In the genomic region with DNA sequence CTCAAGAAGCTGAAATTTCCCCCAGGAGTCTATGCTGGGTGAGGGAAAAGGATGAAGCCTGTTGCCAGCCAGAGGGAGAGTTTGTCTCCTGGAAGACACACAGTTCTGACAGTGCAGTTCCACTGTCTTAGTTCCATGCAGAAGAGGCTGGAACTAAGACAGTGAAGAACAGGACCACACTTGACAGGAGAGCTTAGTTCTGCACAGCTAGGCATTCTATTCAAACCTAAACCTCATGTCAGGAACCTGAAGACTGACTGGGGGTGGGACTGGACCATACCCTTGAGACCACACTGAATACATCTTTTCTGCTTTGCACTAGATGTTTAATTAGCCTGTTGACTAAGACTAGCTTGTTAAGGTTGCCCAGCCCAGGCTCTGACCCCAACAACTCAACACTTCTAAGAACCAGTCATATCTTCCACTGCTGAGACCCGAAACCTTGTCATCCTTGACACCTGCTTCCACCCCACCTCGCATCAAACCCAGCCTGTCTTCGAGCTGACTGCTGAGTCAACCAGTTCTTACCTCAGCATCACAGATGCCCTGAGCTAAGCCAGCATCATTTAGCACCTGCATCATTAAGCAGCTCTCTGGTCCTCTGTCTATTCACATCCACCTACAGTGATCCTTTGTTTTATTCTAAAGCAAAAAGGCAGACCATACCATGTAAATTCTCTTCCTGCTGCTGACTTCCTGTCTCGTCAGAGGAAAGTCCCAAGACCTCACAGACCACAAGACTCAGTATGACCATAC, we compare ENCODE assay signal across 9 mouse cellular contexts. TPM values are rescaled to one million over a fixed set of nuclear protein-coding genes. Genes with fewer than 3 reads are reported as not detected.
A peak's percentile ranks its signal among the peaks of the same experiment; 100 is the strongest.
DNase-seq lines count a peak whose midpoint lies in the region; ATAC-seq lines count a peak whose summit lies in the region.
"Had no signal": no experiment of that assay in that cellular context is flagged by ENCODE, and none has a peak within 500 bp of the region (broad histone marks: within the 10 kb centered on the region; RNA-seq: fewer than 3 reads in every experiment).

A gene (minus strand): TSS at position 644 of the 756 bp plus-strand sequence.

- H3K9me3 ChIP-seq in midbrain, embryonic 14.5 days (ENCODE audit: control insufficient read depth, low read length), result no peaks in the 10 kb centered on the region

- H3K27ac ChIP-seq in midbrain, embryonic 14.5 days (replicated peaks; ENCODE audit: low read depth, low read length), result no peak within 1 kb of the TSS
- H3K27ac ChIP-seq: limb, embryonic 13.5 days had no signal

- 71% methylated on average over 4 of the region's 4 CpGs for WGBS in midbrain, embryonic 14.5 days

- no peaks in the 10 kb centered on the region for H3K36me3 ChIP-seq in midbrain, embryonic 14.5 days (ENCODE audit: control insufficient read depth, insufficient read depth, low read length)
- H3K36me3 ChIP-seq: limb, embryonic 13.5 days had no signal

- H3K9ac ChIP-seq in midbrain, embryonic 14.5 days (replicated peaks; ENCODE audit: low read length), result no peak within 1 kb of the TSS
- H3K9ac ChIP-seq: limb, embryonic 13.5 days had no signal

- H3K4me1 ChIP-seq in midbrain, embryonic 14.5 days (ENCODE audit: control insufficient read depth, insufficient read depth, low read length), result peaks cover 6% of the 10 kb centered on the region

- peaks cover 2% of the 10 kb centered on the region; the same call in 1 of the 2 replicates for H3K27me3 ChIP-seq in midbrain, embryonic 14.5 days (ENCODE audit: control insufficient read depth, insufficient read depth, low read length)

- no peak within 1 kb of the TSS for H3K4me2 ChIP-seq in midbrain, embryonic 14.5 days (ENCODE audit: low read length)
- H3K4me2 ChIP-seq: limb, embryonic 13.5 days had no signal

- DNase-seq in layer of hippocampus, adult 18-20 months (ENCODE audit: low spot score in 2 of 2), result no peak
- no peak for DNase-seq in layer of hippocampus, adult 9-10 months (ENCODE audit: low spot score)
- DNase-seq in gastrocnemius, postnatal 10 days, result no peak
- no peak for DNase-seq in layer of hippocampus, postnatal 36 days
- no peak for DNase-seq in Muller cell, postnatal 12 days (ENCODE audit: inconsistent ontology term)
- DNase-seq in ovary, postnatal 10 days (ENCODE audit: low spot score), result no peak
- DNase-seq in midbrain, embryonic 14.5 days, result no peak

- no peak within 1 kb of the TSS for H3K4me3 ChIP-seq in midbrain, embryonic 14.5 days (replicated peaks; ENCODE audit: low read depth, low read length)
- H3K4me3 ChIP-seq: limb, embryonic 13.5 days had no signal

- ATAC-seq in CD4-positive, CD25-positive, alpha-beta regulatory T cell, adult 4 months, result peak; percentile 56
- ATAC-seq in midbrain, embryonic 14.5 days (ENCODE audit: low FRiP score, low TSS enrichment), result no peak

RNA-seq across cellular contexts. Expression of the gene that starts here (rescaled TPM):
- total RNA-seq in layer of hippocampus, adult 18-20 months (2021), result 10 to 100 TPM; 65.6 to 74.2 TPM
- polyA plus RNA-seq in CD4-positive, CD25-positive, alpha-beta regulatory T cell, adult 4 months (2017; shearing (Covaris generic)), result 10 to 100 TPM; 46.1 to 67.9 TPM
- total RNA-seq in gastrocnemius, postnatal 10 days (2021), result 100 to 1,000 TPM; 324 to 400 TPM
- total RNA-seq in layer of hippocampus, postnatal 36 days (2021), result 10 to 100 TPM; 55.0 to 68.3 TPM
- 2.0 and 2.1 TPM in 2 replicates for polyA plus RNA-seq in midbrain, embryonic 14.5 days (2014; fragmentation: Nextera tagmentation; extraction: Ambion mirVana)

Comparison
In these comparisons a context has a peak if more than half of its experiments do, and no peak if none do; other contexts are left out.
1. RNA of the gene that starts here (total RNA-seq): 324 to 400 TPM in gastrocnemius, postnatal 10 days; 65.6 to 74.2 TPM in layer of hippocampus, adult 18-20 months and 55.0 to 68.3 TPM in layer of hippocampus, postnatal 36 days; every median in the first group is over 4 times any median in the second.
2. RNA of the gene that starts here (polyA plus RNA-seq): 46.1 to 67.9 TPM in CD4-positive, CD25-positive, alpha-beta regulatory T cell, adult 4 months; 2.0 to 2.1 TPM in midbrain, embryonic 14.5 days; every median in the first group is over 10 times any median in the second.